Mouse (Mus musculus) embryonic fibroblast, embryonic 13.5 days (primary cell): ENCODE measurements around the gene Ano1. TPM values are rescaled to one million over a fixed set of nuclear protein-coding genes. Genes with fewer than 3 reads are reported as not detected.

Experiments used
- H3K27ac ChIP-seq: 2 replicates; pipeline ENCODE4 v1.5.1; 2012; ENCODE audit warnings: low read length, control low read depth, inconsistent platforms; ENCODE audit not compliant: insufficient read depth
- H3K4me1 ChIP-seq: 2 replicates; pipeline ENCODE4 v1.6.1; 2011; ENCODE audit warnings: low read length; ENCODE audit not compliant: control insufficient read depth, insufficient read depth
- H3K4me3 ChIP-seq: 2 replicates; pipeline ENCODE4 v1.5.1; 2011; ENCODE audit warnings: mild to moderate bottlenecking, control low read depth, low read length; ENCODE audit not compliant: insufficient read depth
- CTCF ChIP-seq: IDR thresholded peaks from 2 replicates; pipeline ENCODE4 v1.5.1; 2011; ENCODE audit warnings: mild to moderate bottlenecking, control low read depth, low read length, moderate library complexity, borderline replicate concordance; ENCODE audit not compliant: insufficient read depth
- POLR2A ChIP-seq: IDR thresholded peaks from 2 replicates; pipeline ENCODE4 v1.6.1; 2011; ENCODE audit warnings: low read depth, mild to moderate bottlenecking, control low read depth, low read length, moderate library complexity
- polyA plus RNA-seq: library from polyadenylated mRNA; stranded (reverse); fragments of >200 nt; gene quantifications from 2 replicates; pipeline ENCODE4 v1.2.4, GENCODE M21; 2011; ENCODE audit warnings: low read depth; ENCODE audit not compliant: missing spikeins, insufficient read length

Gene Ano1
- polyA plus RNA-seq, 1 experiment: 5.2 TPM

DNA sequence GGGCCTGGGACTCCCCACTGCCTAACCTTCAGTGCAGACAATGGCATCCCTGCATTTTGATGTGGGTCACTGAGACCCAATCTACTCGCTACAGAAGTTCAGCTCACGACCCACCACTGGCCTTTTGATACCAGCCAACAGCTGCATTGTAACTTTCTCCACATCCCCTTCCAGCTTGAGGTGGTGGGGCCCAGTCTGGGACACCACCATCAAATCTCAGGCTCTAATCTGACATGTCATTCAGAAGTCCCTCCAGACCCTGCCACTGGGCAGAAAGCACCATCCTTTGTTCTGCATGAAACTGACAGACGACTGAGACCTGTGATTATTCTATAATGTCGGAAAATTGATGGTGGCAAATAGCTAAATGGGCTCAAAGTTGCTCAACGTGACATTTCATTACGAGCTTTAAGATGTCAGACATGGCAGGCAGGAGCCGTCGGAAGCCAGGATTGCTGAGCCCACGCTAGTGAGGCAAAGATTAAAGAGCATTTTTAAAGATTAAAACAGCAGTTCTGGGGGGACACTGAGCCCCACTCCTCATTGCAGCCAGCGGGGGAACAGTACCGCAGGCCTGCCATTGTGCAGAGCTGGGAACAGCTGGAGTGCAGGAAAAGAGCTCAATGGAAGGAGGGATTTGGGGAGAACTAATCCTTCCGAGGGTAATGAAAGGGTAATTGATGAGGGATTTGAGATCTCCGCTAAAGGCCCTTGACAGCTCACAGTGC is 124.0 kb downstream of the Ano1 start:
- no peak for TF ChIP-seq CTCF
- TF ChIP-seq POLR2A: no peak
- H3K4me3 ChIP-seq: no peak overlapping the region
- no peaks in the 10 kb centered on the region for H3K4me1 ChIP-seq
- no peak overlapping the region for H3K27ac ChIP-seq

DNA sequence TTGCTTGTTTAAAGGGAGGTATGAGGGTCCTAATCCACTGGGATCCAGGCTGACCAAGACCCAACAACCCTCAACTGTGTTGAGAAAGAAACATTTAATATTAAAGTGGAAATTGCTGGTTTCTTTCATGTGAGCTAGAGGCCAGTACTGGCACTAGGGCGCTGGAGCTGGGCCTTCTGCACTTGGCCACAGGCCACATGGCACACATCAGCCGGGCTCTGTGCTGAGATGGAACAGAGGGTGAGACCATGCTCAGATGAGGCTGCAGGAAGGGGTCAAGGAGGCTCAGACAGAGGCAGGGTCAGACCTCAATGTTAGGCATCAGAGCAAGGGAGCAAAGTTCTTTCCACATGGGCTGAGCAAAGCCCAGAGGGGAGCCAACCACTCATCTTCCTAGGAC is 125.7 kb downstream of the Ano1 start:
- 0 out of 2 replicates have a peak, but pooled peaks cover 2% of the 10 kb centered on the region for H3K4me1 ChIP-seq

DNA sequence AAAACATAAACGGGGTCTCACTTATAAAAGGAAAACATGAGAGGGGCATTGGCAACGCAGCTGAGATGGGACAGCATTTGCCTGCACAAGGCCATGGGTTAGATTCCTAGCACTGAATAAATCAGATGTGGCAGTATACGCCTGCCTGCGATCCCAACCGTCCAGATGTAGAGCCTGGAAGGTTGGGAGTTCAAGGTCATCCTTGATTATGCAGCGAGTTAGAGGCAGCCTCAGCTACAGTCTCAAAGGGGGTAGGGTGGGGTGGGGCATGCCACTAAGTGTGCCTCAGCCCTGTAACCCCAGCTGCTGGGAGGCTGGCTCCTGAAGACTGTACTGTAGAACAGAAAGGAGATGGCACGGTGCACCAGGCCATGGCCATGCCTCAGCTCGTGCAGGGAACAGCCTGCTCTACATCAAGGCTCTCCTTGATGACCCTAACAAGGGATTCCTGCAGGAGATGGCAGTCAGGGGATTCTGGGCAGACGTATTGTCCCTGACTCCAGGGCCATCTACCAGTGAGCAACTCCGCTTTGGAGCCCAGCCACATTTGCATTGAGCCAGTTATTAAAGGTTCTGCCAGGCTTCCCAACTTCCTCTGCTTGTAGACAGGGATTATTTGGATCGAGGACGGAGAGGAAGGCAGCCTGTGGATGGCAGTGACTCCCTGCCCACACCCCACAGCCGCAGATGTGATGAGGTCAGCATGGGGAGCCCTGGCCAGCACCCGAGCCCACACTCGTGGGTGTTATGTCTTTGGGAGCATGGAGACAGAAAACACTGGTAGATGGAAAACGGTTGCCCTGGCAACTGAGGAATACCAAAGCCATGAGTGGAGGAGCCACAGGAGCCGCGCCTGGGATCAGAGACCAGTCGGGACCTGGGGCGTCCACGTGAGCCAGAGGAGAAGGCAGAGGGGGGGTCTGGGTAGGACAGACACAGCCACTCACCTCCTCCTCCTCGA is 130.8 kb downstream of the Ano1 start:
- Histone ChIP-seq H3K4me1 (0 out of 2 replicates have a peak, but pooled peaks cover 4% of the 10 kb centered on the region), H3K4me3 (no peak overlapping the region), H3K27ac (no peak overlapping the region)
- no peak for TF ChIP-seq CTCF
- TF ChIP-seq POLR2A: no peak

More for the DNA sequence above, 125.7 kb downstream of the Ano1 start:
- H3K4me3 ChIP-seq: no peak overlapping the region
- no peak for TF ChIP-seq POLR2A
- no peak for TF ChIP-seq CTCF
- no peak overlapping the region for H3K27ac ChIP-seq

DNA sequence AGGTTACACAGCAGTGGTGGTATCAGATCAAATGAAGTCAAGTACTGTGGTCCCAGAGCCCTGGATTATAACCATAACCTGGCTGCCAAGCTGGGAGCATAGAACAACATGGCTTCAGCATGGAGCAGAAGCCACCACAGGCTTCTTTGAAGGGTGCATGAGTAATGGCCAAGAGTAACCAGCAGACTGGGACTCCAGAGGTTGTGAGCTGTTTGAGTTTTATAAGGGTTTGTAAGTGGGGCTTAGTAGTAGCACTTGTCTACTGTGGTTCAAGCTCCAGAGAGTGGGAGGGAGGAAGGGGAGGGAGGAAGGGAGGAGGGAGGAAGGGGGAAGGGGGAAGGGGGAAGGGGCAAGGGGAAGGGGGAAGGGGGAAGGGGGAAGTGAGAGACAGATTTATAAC is 131.5 kb downstream of the Ano1 start:
- Histone ChIP-seq H3K4me1 (0 out of 2 replicates have a peak, but pooled peaks cover 4% of the 10 kb centered on the region), H3K4me3 (no peak overlapping the region), H3K27ac (no peak overlapping the region)
- TF ChIP-seq POLR2A: no peak

DNA sequence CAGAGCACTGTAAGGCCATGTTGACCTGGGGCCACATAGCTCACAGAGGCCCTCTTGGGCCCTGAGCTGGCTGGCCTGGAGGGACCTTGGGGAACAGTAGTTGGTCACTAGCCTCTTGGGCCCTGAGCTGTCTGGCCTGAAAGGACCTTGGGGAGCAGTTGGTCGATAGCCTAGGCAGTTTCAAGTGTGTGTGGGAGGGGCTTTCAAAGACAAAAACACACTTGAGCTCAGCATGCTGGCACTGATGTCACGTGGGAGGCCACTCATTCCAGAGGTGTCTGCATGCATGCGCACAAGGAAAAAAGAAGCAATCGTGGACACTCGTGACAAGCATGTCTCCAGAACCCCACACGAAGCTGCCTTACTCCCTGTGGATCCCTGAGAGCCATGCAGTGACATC is 136.4 kb downstream of the Ano1 start:
- no peak for TF ChIP-seq POLR2A
- TF ChIP-seq CTCF: no peak
- no peak overlapping the region for H3K4me3 ChIP-seq
- H3K4me1 ChIP-seq: no peaks in the 10 kb centered on the region
- H3K27ac ChIP-seq: no peak overlapping the region

DNA sequence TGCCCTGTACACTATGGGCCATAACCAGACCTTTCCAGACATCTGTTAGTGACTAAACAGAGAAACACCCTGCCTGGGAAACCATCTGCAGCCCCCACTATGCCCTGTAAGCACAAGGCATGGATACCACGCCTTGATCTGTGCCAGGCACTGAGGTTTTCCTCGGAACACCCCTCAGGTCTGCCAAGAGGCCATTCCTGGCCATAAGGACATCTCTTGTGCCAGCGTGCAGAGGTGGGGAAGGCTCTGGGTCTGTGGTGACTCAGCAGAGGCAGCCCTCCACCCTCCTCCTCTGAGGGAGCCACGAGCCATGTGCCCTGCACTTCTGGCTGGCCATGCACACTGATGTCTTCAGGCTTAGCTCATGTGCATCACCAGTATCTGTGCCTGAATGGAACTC is 138.9 kb downstream of the Ano1 start:
- no peak for TF ChIP-seq POLR2A
- no peak for TF ChIP-seq CTCF
- H3K4me3 ChIP-seq: no peak overlapping the region
- H3K4me1 ChIP-seq: no peaks in the 10 kb centered on the region
- H3K27ac ChIP-seq: no peak overlapping the region

DNA sequence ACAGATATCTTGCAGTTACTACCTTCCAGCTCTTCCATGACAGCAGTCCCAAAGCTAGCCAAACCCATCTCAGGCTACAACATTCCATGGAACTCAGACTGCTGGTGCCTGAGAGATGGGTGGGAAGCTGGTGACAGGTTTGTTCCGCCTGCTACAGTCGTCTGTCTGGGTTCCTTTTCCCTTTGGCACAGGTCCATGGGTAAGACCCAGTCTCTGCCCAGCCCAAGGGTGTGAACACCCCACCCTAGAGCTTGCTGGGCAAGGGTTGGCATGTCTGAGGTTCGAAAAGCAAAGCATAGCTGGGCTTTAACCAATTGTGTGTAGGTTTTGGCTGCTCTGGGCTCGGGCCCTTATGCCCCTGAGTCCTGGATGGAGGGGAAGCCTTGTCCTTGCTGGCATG is 139.4 kb downstream of the Ano1 start:
- no peak overlapping the region for H3K4me3 ChIP-seq
- no peaks in the 10 kb centered on the region for H3K4me1 ChIP-seq
- no peak overlapping the region for H3K27ac ChIP-seq
- TF ChIP-seq CTCF: no peak
- no peak for TF ChIP-seq POLR2A

DNA sequence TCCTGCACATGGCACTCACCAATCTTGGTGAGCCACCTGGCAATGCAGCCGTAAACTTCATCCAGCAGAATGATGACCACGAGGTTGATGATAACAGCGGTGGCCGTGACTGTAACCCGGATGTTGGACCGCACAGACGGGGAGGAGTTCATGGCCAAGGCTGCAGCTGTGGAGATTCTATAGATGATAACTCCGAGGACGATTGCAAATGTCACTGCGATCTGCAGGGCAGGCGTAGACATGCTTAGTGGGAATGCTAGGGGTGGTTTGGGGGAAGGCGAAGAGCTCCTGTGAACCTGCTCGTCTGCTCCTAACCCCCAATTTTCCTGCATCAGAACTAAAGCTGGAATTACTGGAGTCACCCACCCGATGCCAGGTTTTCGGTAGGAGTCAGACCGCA is 140.2 kb downstream of the Ano1 start:
- Histone ChIP-seq H3K4me1 (no peaks in the 10 kb centered on the region), H3K4me3 (no peak overlapping the region), H3K27ac (no peak overlapping the region)
- no peak for TF ChIP-seq POLR2A
- no peak for TF ChIP-seq CTCF

DNA sequence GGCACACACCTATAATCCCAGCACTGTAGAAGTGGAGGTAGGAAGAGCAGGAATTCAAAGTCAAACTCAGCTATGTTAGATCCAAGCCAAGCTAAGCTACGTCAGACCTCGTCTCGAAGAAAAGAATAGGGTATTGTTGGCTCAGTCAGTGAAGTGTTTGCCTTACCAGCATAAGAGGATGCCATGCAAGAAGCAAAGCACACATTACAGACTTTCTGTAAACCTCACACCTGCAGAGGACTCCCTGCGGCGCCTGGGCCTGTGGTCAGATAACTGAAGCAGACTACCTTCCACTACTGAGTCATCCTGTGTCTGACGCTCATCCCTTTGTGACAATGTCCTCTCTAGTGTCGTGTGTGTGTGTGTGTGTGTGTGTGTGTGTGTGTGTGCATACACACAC is 142.2 kb downstream of the Ano1 start:
- Histone ChIP-seq H3K4me3 (no peak overlapping the region), H3K4me1 (no peaks in the 10 kb centered on the region), H3K27ac (no peak overlapping the region)
- no peak for TF ChIP-seq CTCF
- TF ChIP-seq POLR2A: no peak

DNA sequence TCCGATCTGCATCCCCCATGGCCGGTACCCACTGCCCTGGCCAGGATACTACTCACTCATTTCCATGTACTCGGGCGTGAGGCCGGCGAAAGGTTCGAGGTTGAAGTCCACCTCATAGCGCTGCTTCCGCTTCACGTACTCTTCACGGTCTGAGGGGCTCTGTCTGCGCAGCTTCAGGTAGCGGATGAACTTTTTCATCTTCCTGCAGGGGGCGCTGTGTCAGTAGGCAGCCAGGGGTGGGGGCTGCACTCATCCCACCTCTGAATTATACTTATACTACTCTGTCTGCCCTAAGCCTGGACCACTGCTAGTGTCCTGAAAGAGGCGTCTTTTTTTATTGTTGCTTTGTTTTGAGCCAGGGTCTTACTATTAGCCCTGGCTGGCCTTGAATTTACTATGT is 143.9 kb downstream of the Ano1 start:
- TF ChIP-seq CTCF (no peak), POLR2A (no peak)
- Histone ChIP-seq H3K4me1 (no peaks in the 10 kb centered on the region), H3K4me3 (no peak overlapping the region), H3K27ac (no peak overlapping the region)
